Mouse (Mus musculus) heart, adult 10 weeks (tissue): ENCODE data around the gene Hus1. TPM values are rescaled to one million over a fixed set of nuclear protein-coding genes. Genes with fewer than 3 reads are reported as not detected.

Source experiments
- polyA plus RNA-seq: library from polyadenylated mRNA; stranded (reverse); fragments of 350-450 nt; fragmentation: Illumina TruSeq; extraction: RNeasy Lipid Tissue Mini Kit (QIAGEN cat#74804); gene quantifications from one replicate; pipeline ENCODE4 v1.2.3, GENCODE M21; 2014; ENCODE audit warnings: low read depth, low replicate concordance

Hus1 gene
- 10.0 TPM for polyA plus RNA-seq

GRCm38 (mm10) chr11:9010853-9011339 lies at the start of gene Hus1:
Hus1 (minus strand) TSS chr11:9011191.

DNA sequence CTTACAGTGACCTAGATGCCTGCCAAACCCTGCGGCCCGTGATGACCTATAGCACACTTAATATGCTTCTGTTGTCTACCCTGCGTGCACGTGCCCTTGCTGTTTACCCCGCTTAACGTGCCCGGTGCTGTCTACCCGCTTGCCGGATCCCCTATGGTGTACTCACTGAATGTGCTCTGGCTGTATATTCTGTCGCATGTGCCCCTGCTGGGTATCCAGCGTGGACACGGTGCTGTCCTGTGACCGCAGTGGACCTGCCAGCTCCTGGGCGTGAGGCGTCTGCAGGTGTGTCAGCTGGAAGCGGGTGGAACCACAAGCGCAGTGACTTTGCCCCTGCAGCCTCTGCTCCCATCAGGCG lies 37.7 kb upstream of the Hus1 start, which contains the start of gene Sun3:
Sun3 (minus strand) TSS at position 289 of the 358 bp plus-strand sequence.

DNA sequence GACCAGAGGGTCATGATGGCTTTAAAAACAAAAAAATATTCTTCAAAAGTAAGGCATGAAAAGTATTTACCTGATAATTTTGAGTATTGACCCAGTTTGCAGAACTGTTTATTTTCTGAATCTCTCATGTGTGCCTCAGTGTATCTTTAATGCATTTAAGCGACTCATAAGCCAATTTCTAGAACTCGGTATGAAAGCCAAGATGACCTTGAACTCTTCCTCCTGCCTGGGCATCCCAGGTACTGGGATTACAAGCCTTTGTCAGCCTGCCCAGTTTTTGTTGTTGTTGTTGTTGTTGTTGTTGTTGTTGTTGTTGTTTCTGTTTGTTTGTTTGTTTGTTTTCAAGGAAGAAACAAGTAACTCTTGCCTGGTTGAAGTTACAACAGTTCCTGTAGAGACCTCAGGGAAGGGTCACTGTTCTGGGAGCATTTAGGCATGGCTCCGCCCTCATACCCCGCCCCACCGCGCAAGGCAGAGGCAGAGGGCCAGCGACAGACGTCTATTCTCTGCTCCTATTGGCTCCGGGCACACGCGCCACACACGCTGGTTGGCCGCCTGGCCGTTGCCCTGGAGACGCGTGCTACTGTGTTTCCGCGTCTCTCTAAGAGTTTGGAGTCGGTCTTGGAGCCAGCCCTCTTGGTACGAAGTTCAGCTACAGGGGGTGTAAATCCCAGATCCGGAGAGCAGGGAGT lies 37.2 kb upstream of the Hus1 start, which contains the start of gene Gm11992:
Gm11992 (plus strand) TSS at position 584 of the 692 bp plus-strand sequence.

GRCm38 (mm10) chr11:8973166-8973565 lies 37.8 kb downstream of the Hus1 start, which contains the start of gene Pkd1l1:
Pkd1l1 (minus strand) TSS chr11:8973266.

Other genes starting within 250 kb of the Hus1 start
- gene Pkd1l1, start 37.9 kb downstream of the Hus1 start, polyA plus RNA-seq = not detected
- 0.60 TPM for gene Gm11992, start 37.4 kb upstream of the Hus1 start, polyA plus RNA-seq
- 2.1 TPM for gene Sun3, start 37.8 kb upstream of the Hus1 start, polyA plus RNA-seq
- gene Upp1, start 106.9 kb upstream of the Hus1 start, polyA plus RNA-seq = 3.5 TPM
- gene Abca13, start 180.8 kb upstream of the Hus1 start, polyA plus RNA-seq = not detected